Mouse (Mus musculus) gastrocnemius, postnatal 25 days (tissue): ENCODE results near the gene Rptor. TPM values are rescaled to one million over a fixed set of nuclear protein-coding genes. Genes with fewer than 3 reads are reported as not detected.
A peak's percentile ranks its signal among the peaks of the same experiment; 100 is the strongest.

Experiments
- DNase-seq: peaks from one replicate; pipeline ENCODE4 v3.0.0; 2022
- total RNA-seq, 2 experiments: library from RNA; stranded (reverse); gene quantifications; 1 replicate in 1 of 2; 2 replicates in 1 of 2; pipeline ENCODE4 v1.2.3; 2021

Gene Rptor
- total RNA-seq, 2 experiments from 2014 or later, result 23.7 to 24.8 TPM

GRCm38 (mm10) chr11:119862523-119863299, 260.0 kb downstream of the Rptor start:
- DNase-seq, result no peak

GRCm38 (mm10) chr11:119863421-119863821, 260.7 kb downstream of the Rptor start:
- no peak for DNase-seq

- no peak for DNase-seq
Measured at GRCm38 (mm10) chr11:119866837-119867236, 264.1 kb downstream of the Rptor start.

GRCm38 (mm10) chr11:119868138-119868537, 265.4 kb downstream of the Rptor start:
- DNase-seq, result no peak

DNA sequence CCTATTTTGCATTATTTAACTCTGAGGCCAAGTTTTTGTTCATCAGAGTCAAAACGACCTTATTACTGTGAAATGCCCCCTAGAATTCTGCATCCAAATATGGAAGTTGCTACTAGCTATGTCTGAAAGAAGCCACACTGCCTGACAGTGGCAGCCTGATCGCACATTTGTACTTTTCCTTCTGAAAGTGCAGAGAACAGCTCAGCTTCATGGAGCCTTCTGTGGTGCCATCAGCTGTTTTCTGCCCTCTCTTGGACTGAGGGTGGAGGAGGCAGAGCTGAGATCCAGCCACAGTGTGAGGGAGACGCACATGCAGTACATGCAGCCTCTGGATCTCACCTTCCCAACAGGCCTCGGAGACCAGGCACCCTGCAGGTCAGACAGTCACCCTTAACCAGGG, 265.9 kb downstream of the Rptor start:
- DNase-seq, result no peak

DNA sequence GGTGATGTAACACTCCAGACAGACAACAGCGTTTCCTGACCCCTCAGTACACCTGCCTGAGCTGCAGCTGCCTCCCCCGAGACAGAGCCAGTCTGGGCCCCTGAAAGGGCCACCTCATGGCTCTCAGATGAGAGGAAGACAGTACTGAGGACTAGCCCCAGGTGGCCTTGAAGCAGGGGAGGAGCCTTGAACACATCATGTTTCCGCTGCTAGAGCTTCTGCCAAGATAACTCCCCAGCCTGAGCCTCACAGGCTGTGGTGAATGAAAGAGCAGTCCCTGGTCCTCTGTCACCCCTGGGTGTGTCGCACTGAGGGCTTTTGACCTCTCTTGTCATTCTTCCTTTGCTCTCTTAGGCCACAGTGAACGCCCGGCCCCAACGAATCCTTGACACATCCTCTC, 268.4 kb downstream of the Rptor start:
- no peak for DNase-seq

DNA sequence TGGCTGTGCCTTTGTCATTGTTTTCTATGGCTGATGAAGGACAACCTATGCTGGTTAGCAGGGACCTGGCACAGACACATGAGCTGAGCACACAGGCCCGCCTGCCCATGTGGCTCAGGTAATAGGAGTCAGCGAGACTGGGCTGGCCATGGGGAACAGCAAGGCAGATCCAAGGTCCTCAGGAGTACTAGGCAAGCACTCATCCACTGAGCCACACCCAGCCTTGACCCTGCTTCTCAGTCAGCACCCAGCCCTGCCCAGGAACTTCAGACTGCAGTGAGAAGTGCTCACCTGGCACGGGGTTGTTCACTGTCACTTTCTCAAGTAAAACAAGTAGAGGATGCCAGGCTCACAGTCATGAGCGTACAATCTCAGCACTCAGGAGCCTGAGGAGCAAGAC, 270.9 kb downstream of the Rptor start:
- no peak for DNase-seq

DNA sequence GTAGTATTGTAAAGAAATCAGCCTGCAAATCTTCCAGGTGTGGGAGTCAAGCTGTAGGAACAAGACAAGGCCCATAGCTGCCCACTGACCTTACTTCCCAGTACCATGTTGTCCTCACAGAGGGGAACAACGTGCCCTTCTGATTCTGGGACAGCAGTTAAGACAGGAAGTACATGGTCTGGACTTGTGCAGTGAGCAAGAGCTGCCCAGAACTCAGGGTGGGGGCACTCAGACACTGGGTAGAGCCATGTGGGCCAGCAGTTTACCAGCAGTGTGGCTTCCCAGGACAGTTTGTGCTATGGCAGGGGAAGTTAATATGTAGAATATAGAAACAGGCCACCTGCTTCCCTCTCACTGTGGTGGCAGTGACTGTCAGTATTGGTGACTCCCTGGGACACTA, 272.1 kb downstream of the Rptor start:
- no peak for DNase-seq

- DNase-seq, result no peak
Measured at GRCm38 (mm10) chr11:119875685-119876084, 273.0 kb downstream of the Rptor start.

DNA sequence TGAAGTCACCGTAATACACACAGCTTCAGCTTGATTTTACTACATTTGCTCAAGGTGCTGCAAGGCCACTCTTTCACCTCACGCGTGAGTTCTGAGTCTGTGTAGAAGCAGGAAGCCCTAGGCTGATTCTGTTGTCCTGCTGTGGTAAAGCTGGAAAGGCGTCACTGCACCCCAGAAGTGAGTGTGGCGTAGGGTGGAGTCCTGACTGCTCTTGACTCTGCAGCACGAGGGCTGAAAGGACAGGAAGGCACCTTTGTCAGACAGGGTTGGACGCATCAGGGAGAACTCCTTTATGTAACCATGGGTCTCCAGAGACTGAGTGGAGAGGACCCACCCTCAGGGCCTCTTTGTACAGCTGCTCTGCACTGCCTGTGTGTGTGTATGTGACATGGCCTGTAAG, 274.4 kb downstream of the Rptor start:
- no peak for DNase-seq

GRCm38 (mm10) chr11:119879573-119879972, 276.9 kb downstream of the Rptor start:
- DNase-seq, result no peak

- no peak for DNase-seq
Measured at GRCm38 (mm10) chr11:119883646-119884045, 280.9 kb downstream of the Rptor start.

DNA sequence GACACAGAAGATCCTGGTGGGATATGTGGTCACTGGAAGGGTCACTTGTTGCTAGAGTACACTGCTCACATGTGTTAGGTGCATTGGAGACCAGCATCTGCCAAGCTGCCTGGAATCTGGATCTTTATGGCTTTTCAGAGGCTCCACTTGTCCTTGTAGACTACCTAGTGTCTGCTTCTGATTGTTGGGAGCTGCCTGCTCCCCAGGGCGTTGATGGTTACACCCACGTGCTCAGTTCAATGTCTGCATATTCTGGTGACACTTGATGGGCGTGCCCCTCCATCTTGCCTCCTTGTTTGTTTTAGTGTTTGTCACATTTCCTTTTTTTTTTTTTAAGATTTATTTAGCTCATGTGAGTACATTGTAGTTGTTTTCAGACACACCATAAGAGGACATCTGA, 287.3 kb downstream of the Rptor start:
- no peak for DNase-seq

- DNase-seq, result no peak
Measured at GRCm38 (mm10) chr11:119891601-119892215, 289.0 kb downstream of the Rptor start.

DNA sequence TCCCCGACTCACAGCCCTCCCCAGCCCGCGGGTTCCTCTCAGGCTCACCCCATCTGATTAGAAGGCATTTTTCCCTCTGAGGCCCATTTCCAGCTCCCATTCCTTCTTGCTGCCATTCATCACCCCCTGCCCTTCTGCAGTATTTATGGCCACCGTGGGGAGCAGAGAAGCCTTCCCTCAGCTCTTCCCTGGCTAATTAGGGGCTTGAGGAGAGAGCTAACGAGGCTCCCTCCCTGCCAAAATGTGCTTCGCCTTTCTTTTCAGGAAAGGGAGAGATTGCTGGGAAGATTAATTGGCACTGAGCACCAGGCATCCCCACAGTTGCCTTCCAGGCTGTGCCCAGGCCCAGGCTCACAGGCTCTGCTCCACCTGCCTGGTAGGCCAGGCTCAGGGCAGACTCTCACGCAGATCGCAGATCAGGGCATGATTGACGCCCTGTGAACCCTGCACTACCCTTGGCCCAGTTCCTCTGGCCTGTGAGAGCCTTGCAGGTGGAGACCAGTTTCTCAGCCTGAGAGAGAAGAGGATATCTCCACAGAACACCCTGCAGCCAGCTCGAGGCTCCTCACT, 291.0 kb downstream of the Rptor start:
- no peak for DNase-seq

DNA sequence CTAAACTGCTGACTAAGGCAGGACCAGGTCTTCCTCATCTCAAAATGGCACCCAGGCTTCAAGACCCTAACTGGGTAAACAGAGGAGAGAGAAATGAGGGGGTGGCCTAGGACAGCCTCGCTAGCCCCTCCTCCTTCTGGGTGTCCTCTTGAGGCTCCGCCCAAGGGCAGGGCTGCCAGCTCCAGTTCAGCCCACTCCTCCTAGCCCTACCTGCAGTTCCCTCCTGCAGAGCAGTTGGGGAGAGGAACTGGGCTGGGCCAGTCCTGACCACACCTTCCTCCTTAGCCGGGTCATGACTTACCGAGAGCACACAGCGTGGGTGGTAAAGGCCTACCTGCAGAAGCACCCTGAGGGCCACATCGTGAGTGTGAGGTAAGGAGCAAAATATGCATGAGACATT, 291.9 kb downstream of the Rptor start:
- DNase-seq, result no peak

- DNase-seq, result no peak
Measured at GRCm38 (mm10) chr11:119897041-119897440, 294.3 kb downstream of the Rptor start.

GRCm38 (mm10) chr11:119898976-119899375, 296.3 kb downstream of the Rptor start:
- peak; percentile 50 for DNase-seq

DNA sequence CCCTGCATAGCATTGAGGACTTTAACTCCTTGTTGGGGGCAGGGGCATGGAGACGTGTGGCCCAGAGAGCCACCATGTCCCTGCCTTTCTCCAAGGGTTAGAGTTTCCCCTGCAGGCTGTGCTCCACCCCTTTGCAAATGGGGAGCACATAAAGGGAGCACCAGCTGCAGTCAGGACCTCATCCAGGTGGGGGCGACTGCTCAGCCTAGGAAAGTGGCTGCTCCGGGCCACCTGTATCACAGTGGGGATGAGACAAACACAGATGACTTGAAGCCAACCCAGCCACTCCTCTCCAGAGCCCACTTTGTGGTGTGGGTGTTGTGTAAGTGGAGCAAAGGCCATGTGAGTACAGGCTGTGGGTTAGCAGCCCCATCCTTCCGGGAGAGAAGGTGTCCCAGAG, 298.5 kb downstream of the Rptor start:
- DNase-seq, result no peak

DNA sequence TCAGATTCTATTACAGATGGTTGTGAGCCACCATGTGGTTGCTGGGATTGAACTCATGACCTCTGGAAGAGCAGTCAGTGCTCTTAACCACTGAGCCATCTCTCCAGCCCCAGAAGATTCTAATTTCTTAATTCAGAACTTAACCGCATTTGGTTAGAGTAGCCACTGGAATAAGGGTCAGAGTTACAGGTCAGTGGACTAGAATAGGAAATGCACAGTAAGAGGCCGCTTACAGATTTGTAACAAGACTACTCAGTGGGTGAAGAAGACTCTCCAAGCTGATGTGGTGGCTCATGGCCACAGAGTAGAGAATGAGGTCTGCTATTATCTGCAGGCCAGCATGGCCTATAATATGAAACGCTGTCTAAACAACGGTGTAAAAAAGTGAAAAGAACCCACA, 300.2 kb downstream of the Rptor start:
- DNase-seq, result no peak

- DNase-seq, result no peak
Measured at GRCm38 (mm10) chr11:119904621-119905286, 302.0 kb downstream of the Rptor start.

DNA sequence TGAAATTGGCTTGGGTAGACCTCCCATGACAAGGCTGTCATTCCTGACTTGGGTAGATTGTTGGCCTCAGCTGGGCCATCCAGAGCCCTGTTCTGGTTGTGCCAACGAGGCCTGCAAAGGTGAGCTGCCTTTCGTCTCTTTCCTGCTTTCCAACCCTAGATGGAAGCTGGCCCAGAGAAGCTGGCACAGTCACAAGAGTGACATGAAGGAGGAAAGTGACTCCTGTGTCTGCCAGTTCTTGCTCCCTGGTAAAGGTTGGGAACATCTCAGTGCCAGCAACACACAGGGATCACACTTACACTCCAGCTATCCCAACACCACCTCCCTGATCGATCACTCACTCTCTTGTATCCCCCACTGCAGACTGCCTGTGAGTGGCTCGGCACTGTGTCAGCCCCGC, 303.1 kb downstream of the Rptor start:
- DNase-seq, result no peak

- DNase-seq, result no peak
Measured at GRCm38 (mm10) chr11:119907006-119907650, 304.4 kb downstream of the Rptor start.
